Mouse (Mus musculus) telencephalon, adult 2 months (tissue): Measurements from ENCODE around the gene Tmeff1.
"Not testable (repeated sequence)": the region's sequence is repeated elsewhere in the genome, so short reads cannot be mapped to it uniquely, and the experiment has no call there.

ENCODE experiments used
- DNase-seq: peaks from one replicate; pipeline ENCODE4 v3.0.0-alpha.2; 2011; ENCODE audit warnings: low read depth, low spot score

Tmeff1 gene

DNA sequence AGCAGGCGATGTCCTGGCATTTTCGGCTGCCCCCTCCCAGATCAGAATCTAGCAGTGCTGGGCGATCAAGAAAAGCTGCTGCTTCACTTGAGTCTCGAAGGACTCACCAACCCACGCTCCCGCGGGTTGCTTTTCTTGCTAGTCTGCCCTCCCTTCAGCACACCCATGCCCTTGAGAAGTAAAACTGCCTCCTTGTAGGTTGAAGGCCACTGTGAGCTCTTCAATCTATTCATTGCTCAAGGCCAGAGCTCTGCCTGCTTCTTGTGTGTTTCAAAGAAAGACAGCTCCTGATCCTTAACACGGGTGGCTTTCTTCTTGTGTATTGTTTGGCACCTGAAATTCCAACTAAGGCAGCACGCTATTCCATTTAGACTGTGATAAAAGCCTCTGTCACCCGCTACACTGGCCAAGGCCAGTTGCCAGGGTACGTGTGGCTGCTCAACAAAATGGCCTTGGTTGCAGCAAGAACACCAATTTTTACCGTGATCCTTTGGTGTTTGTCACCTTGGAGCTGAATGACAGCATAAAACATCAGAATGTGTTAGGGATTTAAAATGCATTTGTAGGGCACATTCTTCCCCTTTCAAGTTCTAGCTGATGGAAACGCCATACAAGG, 91.7 kb downstream of the Tmeff1 start:
- no peak for DNase-seq

DNA sequence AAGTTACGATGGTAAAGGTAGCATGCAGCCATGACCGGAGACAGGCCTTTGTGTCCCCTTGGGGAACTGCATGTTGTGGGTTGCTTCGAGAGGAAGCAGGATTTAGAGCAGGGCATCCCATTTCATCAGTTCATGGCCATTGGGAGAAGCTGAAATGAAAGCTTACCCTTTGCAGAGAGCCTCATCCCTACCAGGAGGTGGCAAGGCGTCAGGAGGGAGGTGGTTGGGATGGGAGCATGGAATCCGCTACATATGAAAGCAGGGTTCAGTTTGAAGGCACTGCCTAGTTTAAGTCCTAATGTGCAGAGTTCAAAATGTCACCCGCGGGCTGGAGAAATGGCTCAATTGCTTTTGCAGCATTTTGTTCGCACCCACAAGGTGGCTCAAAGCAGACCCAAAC, 92.3 kb downstream of the Tmeff1 start:
- no peak for DNase-seq

DNA sequence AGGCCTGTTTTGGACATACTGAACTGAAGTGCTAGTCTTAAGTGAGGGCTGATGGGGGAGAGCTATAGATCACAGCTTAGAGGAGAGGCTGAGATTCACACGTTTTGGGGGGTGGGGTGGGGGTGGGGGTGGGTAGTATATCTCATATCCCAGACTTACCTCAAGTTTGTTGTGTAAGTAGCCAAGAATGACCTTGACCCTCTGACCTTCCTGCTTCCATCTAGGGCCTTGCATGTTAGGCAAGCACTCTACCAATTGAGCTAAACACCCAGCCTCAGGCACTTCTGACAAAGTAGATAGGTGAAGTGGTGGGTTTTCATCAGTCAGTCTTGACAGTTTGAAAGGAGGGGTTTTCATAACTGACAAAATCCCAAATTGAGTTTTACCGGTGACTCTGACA, 92.8 kb downstream of the Tmeff1 start:
- no peak for DNase-seq

DNA sequence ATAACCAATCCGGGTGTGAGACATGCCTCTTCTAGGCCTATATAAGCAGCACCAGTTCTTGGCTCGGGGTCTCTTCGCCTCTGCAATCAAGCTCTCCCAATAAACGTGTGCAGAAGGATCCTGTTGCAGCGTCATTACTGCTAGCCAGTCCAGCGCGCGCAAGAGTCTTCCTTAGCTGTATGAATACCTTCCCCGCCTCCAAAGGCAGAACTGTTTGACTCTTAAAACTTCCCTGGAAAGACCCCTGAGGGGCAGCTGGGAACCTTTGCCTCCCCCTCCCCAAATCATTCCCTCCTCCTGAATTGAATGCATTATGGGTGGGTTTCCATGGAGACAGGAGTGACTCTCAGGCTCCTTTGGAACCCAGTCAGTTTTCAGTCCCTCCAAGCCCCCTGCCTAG, 93.8 kb downstream of the Tmeff1 start:
- no peak for DNase-seq

DNA sequence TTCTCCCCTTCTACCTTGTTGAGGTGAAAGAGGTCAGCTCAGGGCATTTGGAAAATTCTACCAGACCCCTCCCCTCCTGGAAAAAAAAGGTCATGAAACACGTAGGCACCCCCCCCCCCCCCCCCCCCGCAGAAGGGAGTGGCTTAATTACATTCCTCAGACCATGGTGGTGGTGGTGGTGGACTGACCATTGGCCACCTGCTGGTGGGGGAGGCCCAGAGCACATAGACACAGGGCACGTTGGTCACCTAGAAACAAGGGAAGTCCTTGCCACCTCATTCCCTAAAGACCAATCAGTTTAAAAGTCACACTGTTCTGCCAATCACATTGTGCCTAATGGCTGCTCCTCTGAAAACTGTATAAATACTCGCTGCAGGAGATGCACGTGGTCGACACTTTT, 94.8 kb downstream of the Tmeff1 start:
- DNase-seq, result not testable (repeated sequence)

DNA sequence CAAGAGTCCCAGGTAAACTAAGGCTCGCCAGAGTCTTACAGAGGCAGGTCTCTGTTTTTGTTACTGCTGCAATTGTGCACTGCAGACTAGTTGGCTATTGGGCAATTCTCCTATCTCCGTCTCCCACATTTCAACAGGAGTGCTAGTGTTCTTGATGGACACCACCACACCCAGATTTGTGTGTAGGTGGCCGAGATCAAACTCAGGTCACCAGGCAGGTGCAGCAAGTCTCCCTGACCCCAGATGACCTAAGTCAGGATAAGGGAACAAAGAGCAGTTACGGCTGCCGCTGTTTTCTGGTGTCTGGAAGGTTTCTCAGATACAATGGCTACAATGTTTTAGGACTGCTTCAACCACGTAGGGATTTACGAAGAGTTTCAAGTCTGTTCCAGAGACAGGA, 95.2 kb downstream of the Tmeff1 start:
- DNase-seq, result no peak

DNA sequence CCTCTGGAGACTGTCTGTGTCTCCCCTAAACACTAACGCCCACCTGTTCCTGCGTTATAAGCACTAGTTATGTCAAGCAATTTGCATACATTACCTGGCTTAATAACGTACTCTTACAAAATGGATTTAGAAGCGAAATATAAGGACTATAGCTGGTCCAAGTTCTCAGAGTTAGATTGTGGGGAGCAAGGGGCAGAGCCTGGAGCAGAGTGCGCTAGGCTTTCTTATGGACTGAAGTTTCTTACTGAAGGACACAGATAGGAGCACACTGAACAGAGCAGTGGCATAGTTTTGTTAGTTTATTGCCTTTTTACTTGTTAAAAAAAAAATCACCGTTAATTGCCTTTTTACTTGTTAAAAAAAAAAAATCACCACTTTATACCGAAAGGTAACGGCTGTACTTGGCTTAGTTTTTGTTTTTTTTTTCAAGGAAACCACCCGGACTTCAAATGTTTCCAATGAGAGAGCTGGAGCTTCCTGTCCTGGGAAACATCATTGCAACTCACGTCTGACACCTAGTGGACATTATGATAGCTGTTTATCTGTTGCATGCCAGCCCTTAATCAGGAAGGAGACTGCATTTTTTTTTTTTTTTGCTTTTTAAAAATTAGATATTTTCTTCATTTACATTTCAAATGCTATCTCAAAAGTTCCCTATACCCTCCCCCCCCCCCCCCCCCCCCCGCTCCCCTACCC, 95.8 kb downstream of the Tmeff1 start:
- peak; percentile 72 for DNase-seq

DNA sequence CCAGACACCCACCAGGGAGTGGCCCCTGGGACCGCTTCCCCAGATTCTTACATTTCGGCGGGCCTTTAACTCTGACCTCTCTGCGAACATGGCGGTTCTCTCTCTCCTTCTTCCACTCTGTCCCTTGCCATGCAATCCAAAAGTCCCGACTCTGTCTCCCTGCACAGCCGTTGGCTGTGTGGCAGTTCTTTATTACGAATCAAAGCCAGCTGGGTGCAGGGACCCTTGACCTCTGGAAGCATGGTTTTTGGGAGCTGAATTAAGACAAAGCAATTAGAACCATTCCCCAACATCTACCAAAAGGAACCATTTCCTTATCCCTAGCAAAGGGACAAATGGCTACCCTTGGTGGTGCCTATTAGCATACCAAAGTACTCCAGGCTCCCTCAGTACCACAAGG, 98.2 kb downstream of the Tmeff1 start:
- DNase-seq, result no peak

DNA sequence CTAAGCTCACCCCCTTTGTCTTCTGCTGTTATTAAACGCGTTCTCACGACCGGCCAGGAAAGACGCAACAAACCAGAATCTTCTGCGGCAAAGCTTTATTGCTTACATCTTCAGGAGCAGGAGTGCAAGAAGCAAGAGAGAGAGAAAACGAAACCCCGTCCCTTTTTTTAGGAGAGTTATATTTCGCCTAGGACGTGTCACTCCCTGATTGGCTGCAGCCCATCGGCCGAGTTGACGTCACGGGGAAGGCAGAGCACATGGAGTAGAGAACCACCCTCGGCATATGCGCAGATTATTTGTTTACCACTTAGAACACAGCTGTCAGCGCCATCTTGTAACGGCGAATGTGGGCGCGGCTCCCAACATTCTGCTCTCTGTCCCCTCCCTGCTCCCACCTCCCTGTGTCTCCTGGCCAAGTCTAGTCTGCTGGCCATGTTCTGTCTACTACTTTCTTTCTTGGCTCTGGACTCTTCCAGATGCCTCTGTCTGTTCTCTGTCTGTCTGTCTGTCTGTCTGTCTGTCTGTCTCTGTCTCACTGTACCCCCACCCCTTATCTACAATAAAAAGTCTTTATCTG, 98.7 kb downstream of the Tmeff1 start:
- not testable (repeated sequence) for DNase-seq

DNA sequence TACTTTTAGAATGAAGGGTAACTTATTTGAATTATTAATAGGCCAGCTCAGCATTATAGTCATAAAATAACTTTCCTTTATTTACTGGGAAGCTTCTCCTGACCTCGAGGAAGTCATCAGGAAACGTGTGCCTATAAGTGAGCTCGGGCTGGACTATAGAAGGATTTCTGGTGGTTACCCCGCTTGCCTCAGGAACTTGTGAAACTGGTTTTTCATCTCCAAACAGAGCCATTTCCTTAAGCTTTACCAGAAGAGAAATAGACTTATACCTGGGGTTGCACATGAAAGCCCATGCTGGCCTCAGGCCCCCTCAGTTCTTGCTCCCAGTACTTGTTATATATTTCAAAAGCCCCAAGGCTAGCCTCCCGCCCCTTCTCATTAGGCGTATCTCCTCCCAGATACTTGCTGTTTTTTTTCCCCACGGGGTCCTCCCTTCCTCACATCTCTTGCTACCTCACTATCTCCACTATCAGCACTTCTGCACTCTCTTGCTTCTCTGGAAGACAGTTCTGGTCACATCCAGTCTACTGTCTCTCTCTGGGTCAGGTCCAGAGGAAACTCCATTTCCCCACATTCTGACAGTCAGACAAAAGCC, 99.7 kb downstream of the Tmeff1 start:
- no peak for DNase-seq

DNA sequence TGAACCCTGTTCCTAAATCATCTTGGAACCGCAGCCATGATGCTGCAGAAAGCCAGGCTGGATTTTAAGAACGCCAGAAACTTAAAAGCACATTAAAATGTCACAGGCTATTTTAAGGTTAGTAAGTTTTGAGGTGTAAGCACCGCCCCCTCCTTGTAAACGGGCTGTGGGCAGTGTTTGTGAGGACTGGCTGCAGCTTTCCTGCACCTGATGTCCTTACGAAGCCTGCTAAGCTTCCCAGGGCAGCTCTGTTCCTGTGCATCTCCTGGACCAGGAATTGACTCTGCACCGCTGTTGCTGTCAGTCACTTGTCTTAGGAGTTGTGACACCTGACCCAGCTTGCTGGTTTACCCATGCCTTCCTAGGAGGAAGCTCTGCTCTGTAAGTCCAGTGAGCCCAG, 103.2 kb downstream of the Tmeff1 start:
- peak; percentile 36 for DNase-seq

DNA sequence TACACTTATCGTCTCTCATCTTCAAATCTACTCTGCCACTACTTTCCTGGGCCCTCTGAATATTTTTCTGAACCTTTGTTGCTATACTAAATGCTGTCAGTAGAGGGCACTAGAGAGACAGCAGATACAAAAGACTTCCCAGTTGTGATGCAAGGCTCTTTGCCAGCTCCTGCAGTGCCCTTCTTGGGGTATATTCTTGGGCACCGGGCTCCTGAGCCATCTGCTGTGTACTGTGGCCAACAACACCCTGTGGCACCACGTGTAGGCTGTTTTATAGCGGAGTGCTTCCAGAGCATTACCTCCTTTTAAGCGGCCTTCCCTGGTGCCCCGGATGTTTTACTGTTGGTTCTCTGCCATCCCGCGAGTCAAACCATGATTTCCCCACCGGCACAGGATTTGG, 105.7 kb downstream of the Tmeff1 start:
- DNase-seq, result peak; percentile 51

DNA sequence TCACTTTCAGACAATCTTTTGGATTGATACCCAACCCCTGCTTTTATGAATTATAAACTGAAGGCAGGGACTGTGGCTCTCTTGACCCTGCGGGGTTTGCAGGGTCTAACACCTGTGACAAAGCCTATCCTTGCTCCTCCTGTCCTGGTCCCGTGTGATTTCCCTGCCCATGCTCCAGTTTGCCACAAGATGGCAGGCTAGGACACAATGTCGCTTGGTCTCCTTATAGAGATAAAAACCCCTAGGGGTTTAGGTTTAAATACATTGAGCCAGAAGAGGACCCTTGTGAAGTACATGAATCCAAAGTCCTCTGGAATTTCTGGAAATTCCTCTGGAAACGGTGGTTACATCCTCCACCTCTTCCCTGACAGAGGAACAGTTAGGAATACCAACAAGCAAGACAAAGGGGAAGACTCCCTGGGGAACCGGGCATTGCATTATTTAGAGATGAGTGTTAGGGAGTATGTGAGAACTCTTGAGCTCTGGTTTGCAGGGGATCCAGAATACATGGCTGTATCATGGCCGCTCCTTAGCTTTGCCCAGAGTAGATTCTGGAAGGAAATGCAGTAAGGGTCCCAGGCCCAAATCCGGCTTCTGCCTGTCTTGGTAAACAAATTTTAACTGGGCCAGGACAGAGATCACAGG, 106.9 kb downstream of the Tmeff1 start:
- no peak for DNase-seq

DNA sequence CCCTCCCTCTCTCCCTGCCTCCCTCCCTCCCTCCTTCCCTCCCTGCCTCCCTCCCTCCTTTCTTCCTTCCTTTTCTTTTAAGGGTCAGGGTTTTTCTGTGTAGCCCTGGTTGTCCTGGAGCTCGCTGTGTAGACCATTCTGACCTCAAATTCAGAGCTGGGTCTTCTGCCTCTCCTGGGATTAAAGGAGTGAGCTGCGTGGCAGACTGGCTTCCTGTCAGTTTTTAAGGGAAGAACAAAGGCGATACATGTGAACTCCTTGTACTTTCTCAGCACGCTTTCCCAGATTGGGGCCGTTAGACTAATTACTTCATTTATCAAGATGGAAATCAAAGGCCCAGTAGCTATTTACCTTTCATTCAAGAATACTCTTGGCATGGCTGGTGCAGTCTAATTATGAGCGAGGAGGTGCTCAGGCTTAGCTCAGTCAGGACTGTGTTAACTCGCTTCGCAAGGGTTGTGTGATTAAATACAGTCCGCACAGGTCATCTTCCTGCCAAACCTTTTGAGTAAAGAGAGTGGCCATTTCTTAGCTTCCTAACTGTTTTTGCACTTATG, 107.8 kb downstream of the Tmeff1 start:
- DNase-seq, result no peak

DNA sequence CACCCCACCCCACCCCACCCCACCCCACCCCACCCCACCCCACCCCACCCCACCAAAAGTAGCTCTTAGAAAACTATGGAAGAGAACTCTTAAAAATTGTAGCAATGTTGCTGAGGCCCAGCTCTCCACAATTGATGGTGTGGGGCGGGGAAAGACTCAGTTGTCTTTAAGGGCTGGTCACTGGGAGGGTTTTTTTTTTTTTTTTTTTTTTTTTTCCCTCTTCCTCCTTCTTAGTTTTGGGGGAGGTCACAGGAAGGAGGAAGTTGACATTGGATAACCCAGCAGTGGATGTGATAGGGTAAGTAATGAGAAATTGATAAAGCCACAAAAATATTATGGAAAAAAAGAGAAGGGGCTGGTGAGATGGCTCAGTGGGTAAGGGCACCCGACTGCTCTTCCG, 111.7 kb downstream of the Tmeff1 start:
- no peak for DNase-seq

DNA sequence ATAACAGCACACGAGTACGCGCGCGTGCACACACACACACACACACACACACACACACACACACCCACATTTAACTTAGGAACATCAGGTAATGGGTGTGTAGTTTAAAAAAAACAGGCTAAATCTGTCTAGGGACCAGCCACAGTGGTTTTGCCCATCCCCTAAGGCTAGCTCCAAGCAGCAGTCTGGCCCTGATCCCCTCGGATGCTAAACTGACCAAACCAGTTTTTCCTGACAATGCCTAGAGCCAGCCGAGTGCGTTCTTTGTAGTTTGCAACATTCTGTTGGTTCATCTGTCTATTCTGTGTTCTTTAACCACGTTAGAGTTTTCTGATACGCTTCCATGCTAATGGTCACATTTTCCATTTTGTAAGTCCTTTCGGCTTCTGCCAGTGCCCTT, 112.3 kb downstream of the Tmeff1 start:
- DNase-seq, result no peak
